Mouse (Mus musculus) forebrain, postnatal 0 days (tissue): ENCODE measurements at regions not wholly inside any gene's neighbourhood (a gene's known extent, or its start where the extent isn't known, plus 50 kb on each side); places are given as distances from the start of the nearest gene placed in this dataset.
"Not testable (repeated sequence)": the region's sequence is repeated elsewhere in the genome, so short reads cannot be mapped to it uniquely, and the experiment has no call there.

Experiments
- ATAC-seq: fragments of 200-750 bp; cut with Nextera tagmentation; 2 replicates; pipeline ENCODE4 v1.8.0; 2017; ENCODE audit warnings: mild to moderate bottlenecking, moderate library complexity
- DNase-seq: peaks from one replicate; pipeline ENCODE4 v3.0.0-alpha.2; 2015
- H3K27ac ChIP-seq: fragments of 300-500 bp; sonication (generic); 2 replicates; pipeline ENCODE4 v1.5.1; 2014; ENCODE audit warnings: low read depth, mild to moderate bottlenecking, antibody characterized with exemption, low read length, moderate library complexity, mixed read lengths
- H3K27me3 ChIP-seq: fragments of 300-500 bp; sonication (generic); 2 replicates; pipeline ENCODE4 v1.6.1; 2014; ENCODE audit warnings: mild to moderate bottlenecking, low read length, mixed read lengths; ENCODE audit not compliant: insufficient read depth
- H3K36me3 ChIP-seq: fragments of 300-500 bp; sonication (generic); 2 replicates; pipeline ENCODE4 v1.6.1; 2014; ENCODE audit warnings: mild to moderate bottlenecking, moderate library complexity; ENCODE audit not compliant: insufficient read depth
- H3K4me1 ChIP-seq: fragments of 300-500 bp; sonication (generic); 2 replicates; pipeline ENCODE4 v1.6.1; 2014; ENCODE audit warnings: antibody characterized with exemption; ENCODE audit not compliant: insufficient read depth
- H3K4me2 ChIP-seq: fragments of 300-500 bp; sonication (generic); 2 replicates; pipeline ENCODE4 v1.6.1; 2014; ENCODE audit warnings: low read depth, mild to moderate bottlenecking, moderate library complexity
- H3K4me3 ChIP-seq: fragments of 300-500 bp; sonication (generic); 2 replicates; pipeline ENCODE4 v1.5.1; 2014; ENCODE audit warnings: low read depth, low read length, mixed read lengths
- H3K9ac ChIP-seq: fragments of 300-500 bp; sonication (generic); 2 replicates; pipeline ENCODE4 v1.6.1; 2014; ENCODE audit warnings: mild to moderate bottlenecking
- H3K9me3 ChIP-seq: fragments of 300-500 bp; sonication (generic); 2 replicates; pipeline ENCODE4 v1.6.1; 2016; ENCODE audit warnings: low read length
- CTCF ChIP-seq: sonication (generic); IDR thresholded peaks from 2 replicates; pipeline ENCODE4 v1.5.1; 2016; ENCODE audit warnings: antibody characterized with exemption, control low read depth, low read depth
- WGBS: fragments of 180-500 bp; shearing (Covaris S2); extraction: QIAGEN DNeasy Blood & Tissue Kit; methylation state at CpG from one replicate; pipeline ENCODE4 v1.1.7; 2014; 5-methylcytosine and 5-hydroxymethylcytosine counted together

- Histone ChIP-seq H3K27me3 (no peaks in the 10 kb centered on the region), H3K9me3 (no peaks in the 10 kb centered on the region), H3K4me3 (no peak overlapping the region), H3K9ac (no peak overlapping the region), H3K4me2 (no peak overlapping the region), H3K4me1 (no peaks in the 10 kb centered on the region), H3K27ac (no peak overlapping the region), H3K36me3 (no peaks in the 10 kb centered on the region)
- no peak for TF ChIP-seq CTCF
- DNase-seq = no peak
- ATAC-seq = no peak
- 89% methylated on average over 3 of the region's 3 CpGs for WGBS
These were observed 2615.7 kb downstream of the Poteg start for GRCm38 (mm10) chr8:30063148-30063547.

- no peak for TF ChIP-seq CTCF
- Histone ChIP-seq H3K4me2 (no peak overlapping the region), H3K4me3 (no peak overlapping the region), H3K27ac (no peak overlapping the region), H3K4me1 (no peaks in the 10 kb centered on the region), H3K36me3 (no peaks in the 10 kb centered on the region), H3K9ac (no peak overlapping the region), H3K27me3 (no peaks in the 10 kb centered on the region), H3K9me3 (no peaks in the 10 kb centered on the region)
- DNase-seq = no peak
- ATAC-seq = no peak
These were observed 2630.3 kb downstream of the Poteg start for GRCm38 (mm10) chr8:30077726-30078125.

- no peaks in the 10 kb centered on the region for H3K9me3 ChIP-seq
- no peak overlapping the region for H3K9ac ChIP-seq
- H3K27ac ChIP-seq = no peak overlapping the region
- DNase-seq (no peak), ATAC-seq (no peak)
- H3K4me1 ChIP-seq = no peaks in the 10 kb centered on the region
- no peak for TF ChIP-seq CTCF
- H3K4me2 ChIP-seq = no peak overlapping the region
- WGBS = 81% methylated on average over 3 of the region's 3 CpGs
- H3K27me3 ChIP-seq = no peaks in the 10 kb centered on the region
- H3K4me3 ChIP-seq = no peak overlapping the region
- H3K36me3 ChIP-seq = no peaks in the 10 kb centered on the region
These were observed 2680.3 kb downstream of the Poteg start for GRCm38 (mm10) chr8:30127766-30128165.

- Histone ChIP-seq H3K36me3 (no peaks in the 10 kb centered on the region), H3K4me3 (no peak overlapping the region), H3K9ac (no peak overlapping the region), H3K4me1 (0 out of 2 replicates have a peak, but pooled peaks cover 2% of the 10 kb centered on the region), H3K9me3 (no peaks in the 10 kb centered on the region), H3K27ac (no peak overlapping the region), H3K4me2 (no peak overlapping the region), H3K27me3 (no peaks in the 10 kb centered on the region)
- TF ChIP-seq CTCF = no peak
- 71% methylated on average over 6 of the region's 6 CpGs for WGBS
- ATAC-seq (no peak), DNase-seq (no peak)
These were observed 2687.5 kb downstream of the Poteg start for GRCm38 (mm10) chr8:30134999-30135398.

GRCm38 (mm10) chr8:30151181-30151844 is 2703.8 kb downstream of the Poteg start:
- no peak overlapping the region for H3K4me2 ChIP-seq
- H3K27me3 ChIP-seq = no peaks in the 10 kb centered on the region
- no peak overlapping the region for H3K4me3 ChIP-seq
- H3K27ac ChIP-seq = no peak overlapping the region
- peak; percentile 79 for ATAC-seq
- H3K36me3 ChIP-seq = no peaks in the 10 kb centered on the region
- no peak overlapping the region for H3K9ac ChIP-seq
- WGBS = 28% methylated on average over 2 of the region's 2 CpGs
- no peaks in the 10 kb centered on the region for H3K9me3 ChIP-seq
- no peak for TF ChIP-seq CTCF
- peaks cover 4% of the 10 kb centered on the region; the same call in 1 of the 2 replicates for H3K4me1 ChIP-seq
- DNase-seq = peak; percentile 70

- H3K4me1 ChIP-seq = peaks cover 4% of the 10 kb centered on the region; the same call in 1 of the 2 replicates
- DNase-seq (peak; percentile 44), ATAC-seq (peak; percentile 85)
- H3K4me3 ChIP-seq = no peak overlapping the region
- no peak for TF ChIP-seq CTCF
- no peaks in the 10 kb centered on the region for H3K9me3 ChIP-seq
- H3K27me3 ChIP-seq = no peaks in the 10 kb centered on the region
- peak overlapping the region; percentile 6; the same call in 1 of the 2 replicates for H3K27ac ChIP-seq
- no peak overlapping the region for H3K9ac ChIP-seq
- H3K4me2 ChIP-seq = no peak overlapping the region
- WGBS = 24% methylated on average over 4 of the region's 4 CpGs
- no peaks in the 10 kb centered on the region for H3K36me3 ChIP-seq
These were observed 2705.5 kb downstream of the Poteg start for GRCm38 (mm10) chr8:30152921-30153320.

- H3K9me3 ChIP-seq = no peaks in the 10 kb centered on the region
- no peak overlapping the region for H3K4me3 ChIP-seq
- H3K27ac ChIP-seq = no peak overlapping the region
- no peak overlapping the region for H3K9ac ChIP-seq
- 52% methylated on average over 1 of the region's 1 CpGs for WGBS
- no peak overlapping the region for H3K4me2 ChIP-seq
- ATAC-seq = peak; percentile 87
- DNase-seq = peak; percentile 63
- H3K36me3 ChIP-seq = no peaks in the 10 kb centered on the region
- no peaks in the 10 kb centered on the region for H3K4me1 ChIP-seq
- H3K27me3 ChIP-seq = no peaks in the 10 kb centered on the region
- TF ChIP-seq CTCF = no peak
These were observed 2724.4 kb downstream of the Poteg start for GRCm38 (mm10) chr8:30171881-30172280.

GRCm38 (mm10) chr8:30202746-30203145 is 2755.3 kb downstream of the Poteg start:
- H3K9me3 ChIP-seq, H3K4me2 ChIP-seq, DNase-seq, H3K4me1 ChIP-seq, H3K27me3 ChIP-seq, H3K36me3 ChIP-seq, H3K27ac ChIP-seq, H3K9ac ChIP-seq, H3K4me3 ChIP-seq, ATAC-seq: not testable (repeated sequence)
